Mouse (Mus musculus) frontal cortex, postnatal 25 days (tissue): ENCODE measurements around the gene Ap2b1.

ENCODE experiments used
- DNase-seq, 2 experiments: peaks; one replicate each; pipeline ENCODE4 v3.0.0; 2022; ENCODE audit warnings: low spot score in 2 of 2

Ap2b1 gene

DNA sequence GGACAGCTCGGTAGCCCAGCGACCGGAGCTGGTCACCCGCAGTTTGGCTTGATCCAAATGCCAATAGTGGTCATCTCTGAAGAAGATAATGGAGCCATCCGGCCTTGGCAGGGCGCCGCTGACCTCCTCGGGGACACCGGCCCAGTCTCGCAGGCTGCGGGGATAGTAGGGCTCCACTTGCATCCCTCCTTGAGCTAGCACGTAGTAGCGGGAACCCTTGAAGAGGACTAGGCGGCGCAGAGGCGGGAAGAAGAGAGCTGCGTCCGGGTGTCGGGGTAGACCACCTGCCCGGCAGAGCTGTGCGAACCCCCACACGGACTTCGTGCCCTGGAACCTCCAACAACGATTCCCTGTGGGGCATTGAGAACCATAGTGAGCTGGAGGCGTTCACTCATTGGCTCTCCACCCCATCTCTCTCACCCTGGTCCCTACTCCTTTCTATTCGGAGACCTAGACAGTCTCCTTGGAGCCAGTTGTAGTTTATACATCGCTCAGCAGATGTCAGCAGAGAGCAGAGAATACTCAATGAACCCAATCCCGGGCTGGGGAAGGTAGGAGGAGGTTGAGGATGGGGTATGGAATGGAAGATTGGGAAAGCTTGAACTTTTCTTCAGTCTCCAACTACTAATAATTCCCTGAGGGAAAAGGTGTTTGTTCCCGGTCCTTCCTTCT lies 143.9 kb downstream of the Ap2b1 start:
- DNase-seq, result peak; percentile 56 to 73

DNA sequence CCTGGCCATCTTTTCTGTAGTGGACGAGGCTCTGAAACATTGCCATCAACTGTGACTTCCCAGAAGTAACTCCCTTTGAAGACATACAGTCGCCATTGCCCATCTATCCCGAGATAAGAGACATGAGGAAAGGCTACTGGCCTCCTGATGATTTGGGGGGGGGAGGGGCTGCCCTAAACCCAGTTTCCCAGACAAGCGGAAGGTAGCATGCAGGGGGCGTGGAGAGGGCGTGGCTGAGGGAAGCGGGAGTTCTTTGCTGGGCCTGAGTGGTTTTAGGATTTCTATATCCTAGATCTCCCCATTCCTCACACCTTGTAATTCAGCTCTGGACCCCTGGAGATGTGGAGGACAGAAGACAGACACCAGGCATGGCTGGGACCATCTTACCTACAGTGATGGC lies 145.0 kb downstream of the Ap2b1 start:
- DNase-seq, result no peak

DNA sequence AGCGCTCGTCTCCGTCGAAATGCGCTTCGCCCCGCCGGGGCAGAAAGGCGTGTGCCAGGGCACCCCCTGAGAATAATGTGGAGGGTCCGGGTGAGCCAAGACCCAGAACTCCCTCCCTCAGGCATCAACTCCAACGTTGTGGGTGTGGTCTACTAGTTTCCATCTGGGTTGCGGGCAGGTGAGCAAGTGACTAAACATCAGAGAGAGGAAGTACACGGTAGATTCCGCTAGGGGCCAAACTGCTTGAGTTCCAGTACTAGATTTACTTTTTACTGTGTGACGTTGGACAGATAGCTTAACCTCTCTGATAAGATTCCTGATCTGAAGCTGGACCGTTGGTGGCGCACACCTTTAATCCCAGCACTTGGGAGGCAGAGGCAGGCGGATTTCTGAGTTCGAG lies 146.2 kb downstream of the Ap2b1 start:
- no peak for DNase-seq

DNA sequence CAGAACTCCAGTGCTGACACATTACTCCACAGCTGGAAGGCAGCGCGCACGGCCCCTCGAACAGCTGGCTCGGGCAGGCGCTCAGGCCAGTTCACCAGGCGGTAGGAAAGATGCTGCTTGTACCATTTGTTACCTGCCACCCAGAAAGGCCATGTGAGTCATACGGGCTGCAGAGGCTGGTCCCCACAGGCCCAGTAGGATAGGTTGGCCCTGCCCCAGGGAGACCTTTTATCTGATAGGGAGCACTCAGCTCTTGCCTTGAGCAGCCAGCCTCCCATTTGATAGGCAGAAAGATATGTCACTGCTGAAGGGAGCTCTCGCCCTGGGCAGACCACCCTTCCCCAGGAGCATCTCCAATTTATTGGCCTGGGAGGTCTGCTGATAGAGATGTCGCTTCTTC lies 148.8 kb downstream of the Ap2b1 start:
- DNase-seq, result no peak

DNA sequence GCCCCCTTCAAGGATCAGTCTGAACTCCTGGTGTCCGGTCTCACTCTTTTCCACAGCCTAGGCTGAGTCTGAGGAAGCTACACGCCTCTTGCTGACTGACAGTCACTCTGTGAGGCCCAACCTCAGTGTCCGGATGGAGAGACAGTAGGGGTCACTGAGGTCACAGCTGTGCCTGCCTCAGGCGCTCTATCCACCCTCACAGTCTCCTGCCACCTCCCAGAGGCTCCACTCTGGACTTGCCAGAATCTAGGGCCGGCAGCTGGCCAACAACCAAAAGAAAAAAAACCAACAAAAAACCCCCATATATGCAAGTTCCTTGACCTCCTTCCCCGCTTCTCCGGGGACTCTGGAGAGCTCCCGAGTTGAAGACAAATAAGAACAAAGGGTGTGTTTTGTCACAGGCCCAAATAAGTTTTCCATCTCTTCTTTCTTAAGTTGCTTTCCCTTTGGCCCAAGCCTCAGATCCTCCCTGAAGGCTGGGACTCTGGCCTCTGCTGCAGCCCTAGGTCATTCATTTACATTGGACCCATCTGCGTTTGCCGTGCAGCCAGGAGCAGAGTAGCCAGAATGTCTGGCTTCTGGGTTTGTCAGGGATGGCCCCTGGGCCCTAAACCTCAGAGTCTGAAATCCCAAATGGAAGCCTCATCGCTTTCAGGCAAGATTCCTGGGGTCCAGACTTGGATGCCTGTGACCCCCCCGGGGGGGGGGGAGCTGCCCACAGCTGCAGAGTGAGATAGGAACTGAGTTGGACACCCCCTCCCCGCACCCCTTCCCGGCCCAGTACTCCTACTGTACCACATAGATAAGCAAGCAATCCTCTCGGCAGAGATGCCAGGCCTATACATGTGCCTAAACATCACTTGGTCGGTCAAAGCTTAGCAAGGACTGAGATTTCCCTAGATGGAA lies 149.4 kb downstream of the Ap2b1 start:
- DNase-seq, result no peak

DNA sequence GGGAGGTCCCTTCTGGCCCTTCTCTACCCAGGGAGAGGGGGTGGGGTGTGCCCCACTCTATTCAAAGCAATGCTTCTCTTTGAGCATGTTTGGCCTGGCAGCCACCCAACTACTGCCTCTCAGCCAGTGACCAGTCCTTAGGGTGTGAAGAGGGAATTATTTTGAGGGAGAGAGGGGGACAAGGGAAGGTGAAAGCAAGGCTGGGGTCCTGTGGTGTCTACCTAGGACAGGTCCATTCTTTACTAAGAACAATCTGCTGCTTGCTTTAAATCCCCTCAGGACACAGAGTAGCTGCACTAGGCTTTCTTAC lies 150.1 kb downstream of the Ap2b1 start:
- DNase-seq, result no peak

DNA sequence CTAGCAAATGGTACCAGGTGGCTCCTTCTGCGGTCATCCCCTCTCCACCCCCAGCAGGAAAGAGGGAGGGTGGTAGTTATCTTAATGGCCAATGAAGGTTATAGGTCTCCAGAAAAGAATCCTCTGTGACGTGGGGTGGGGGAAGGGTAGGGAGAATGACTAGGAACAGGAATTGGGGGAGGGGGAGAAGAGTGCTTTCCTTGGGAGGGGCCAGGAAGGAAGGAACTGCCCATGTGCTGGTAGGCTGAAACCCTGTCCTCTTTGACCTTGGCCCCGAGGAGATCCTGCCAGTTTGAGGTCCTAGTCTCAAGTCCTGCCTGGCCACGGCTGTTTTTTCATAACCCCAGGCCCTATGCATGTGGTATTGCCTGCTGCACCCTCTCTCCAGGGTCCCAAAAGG lies 150.5 kb downstream of the Ap2b1 start:
- DNase-seq, result no peak

DNA sequence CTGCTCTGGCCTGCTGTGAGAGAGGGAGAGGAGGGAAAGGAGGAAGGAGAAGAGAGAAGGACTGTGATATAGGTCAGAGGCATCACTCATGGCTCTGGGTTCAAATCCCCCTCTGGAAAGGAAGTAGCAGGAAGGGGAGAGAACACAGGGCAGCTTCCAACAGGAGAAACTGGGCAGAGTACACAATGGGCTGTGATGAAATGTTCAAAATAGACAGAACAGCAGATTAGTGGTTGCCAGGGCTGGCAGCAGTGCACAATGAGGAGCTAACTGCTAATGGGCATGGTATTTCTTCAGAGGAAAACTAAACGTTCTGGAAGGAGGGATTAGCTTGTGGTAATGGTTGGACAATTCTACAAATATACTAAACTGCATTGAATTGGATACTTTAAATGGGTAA lies 151.7 kb downstream of the Ap2b1 start:
- no peak for DNase-seq

DNA sequence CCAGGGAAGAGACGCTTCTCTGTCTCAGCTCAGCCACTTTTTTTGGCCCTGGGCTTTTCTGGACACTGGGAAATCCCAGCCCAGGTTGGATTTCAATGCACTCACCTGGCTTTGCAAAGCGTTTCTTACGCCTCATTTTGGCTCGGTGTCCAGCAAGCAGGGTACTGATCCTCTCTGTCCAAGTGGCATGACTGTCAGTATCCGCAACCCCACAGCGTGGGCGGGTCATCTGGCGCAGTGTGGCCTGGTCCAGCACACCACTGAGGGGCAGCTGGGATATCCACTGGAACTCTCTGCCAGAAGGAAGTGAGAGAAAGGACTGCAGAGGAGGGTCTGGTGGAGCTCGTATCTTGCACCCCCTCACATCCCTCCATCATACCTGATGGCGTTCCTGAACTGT lies 152.5 kb downstream of the Ap2b1 start:
- no peak for DNase-seq

DNA sequence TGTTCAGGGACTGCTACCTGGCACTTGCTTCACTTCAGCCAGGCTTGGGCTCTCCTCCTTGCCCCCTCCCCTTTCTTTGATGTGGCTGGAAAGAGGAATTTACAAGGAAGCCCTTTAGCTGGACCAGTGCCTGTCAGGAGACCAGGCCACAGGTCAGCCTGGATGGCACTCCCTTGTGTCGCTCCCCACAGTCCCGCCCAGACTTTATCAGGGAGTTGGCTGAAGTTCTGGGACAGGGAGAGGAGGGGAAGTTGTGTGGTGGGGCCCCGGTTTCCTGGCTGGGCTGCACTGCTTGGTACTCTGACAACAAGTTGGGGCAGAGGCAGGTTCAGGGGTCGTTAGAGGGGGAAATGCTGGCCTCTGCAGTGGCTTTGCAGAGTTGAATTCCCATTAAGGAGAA lies 155.7 kb downstream of the Ap2b1 start:
- DNase-seq, result no peak
